Mouse (Mus musculus) hindlimb bud, embryonic 11.5 days (tissue): ENCODE measurements around the gene Tubg2.

Source experiments
- DNase-seq: peaks from one replicate; pipeline ENCODE4 v3.0.0-alpha.2; 2012; ENCODE audit warnings: low read depth, low spot score; ENCODE audit errors: extremely low spot score

Gene Tubg2

GRCm38 (mm10) chr11:101176933-101177773, 21.4 kb downstream of the Tubg2 start:
- DNase-seq, result no peak

- DNase-seq, result no peak
These were observed 22.7 kb downstream of the Tubg2 start for GRCm38 (mm10) chr11:101178061-101179058.

- DNase-seq, result no peak
These were observed 23.6 kb downstream of the Tubg2 start for GRCm38 (mm10) chr11:101179306-101179705.

GRCm38 (mm10) chr11:101180261-101180660, 24.6 kb downstream of the Tubg2 start:
- DNase-seq, result no peak

GRCm38 (mm10) chr11:101180846-101181740, 25.4 kb downstream of the Tubg2 start:
- DNase-seq, result no peak

DNA sequence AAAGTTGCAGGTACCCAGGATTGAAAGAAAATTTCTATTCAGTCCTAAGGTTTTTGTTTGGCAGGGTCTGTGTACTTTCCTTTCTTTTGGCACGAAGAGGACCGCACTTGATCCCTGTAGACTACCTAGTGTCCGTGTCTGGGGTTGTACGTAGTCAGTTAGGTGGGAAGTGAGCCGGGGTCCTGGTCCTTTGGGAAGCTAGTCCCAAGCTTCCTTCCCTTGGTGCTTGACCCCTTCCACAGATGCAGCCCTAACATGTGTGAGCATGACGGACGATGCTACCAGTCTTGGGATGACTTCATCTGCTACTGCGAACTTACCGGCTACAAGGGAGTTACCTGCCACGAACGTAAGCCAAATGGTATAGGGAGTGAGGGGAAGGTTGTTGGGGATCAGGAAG, 26.3 kb downstream of the Tubg2 start:
- no peak for DNase-seq

DNA sequence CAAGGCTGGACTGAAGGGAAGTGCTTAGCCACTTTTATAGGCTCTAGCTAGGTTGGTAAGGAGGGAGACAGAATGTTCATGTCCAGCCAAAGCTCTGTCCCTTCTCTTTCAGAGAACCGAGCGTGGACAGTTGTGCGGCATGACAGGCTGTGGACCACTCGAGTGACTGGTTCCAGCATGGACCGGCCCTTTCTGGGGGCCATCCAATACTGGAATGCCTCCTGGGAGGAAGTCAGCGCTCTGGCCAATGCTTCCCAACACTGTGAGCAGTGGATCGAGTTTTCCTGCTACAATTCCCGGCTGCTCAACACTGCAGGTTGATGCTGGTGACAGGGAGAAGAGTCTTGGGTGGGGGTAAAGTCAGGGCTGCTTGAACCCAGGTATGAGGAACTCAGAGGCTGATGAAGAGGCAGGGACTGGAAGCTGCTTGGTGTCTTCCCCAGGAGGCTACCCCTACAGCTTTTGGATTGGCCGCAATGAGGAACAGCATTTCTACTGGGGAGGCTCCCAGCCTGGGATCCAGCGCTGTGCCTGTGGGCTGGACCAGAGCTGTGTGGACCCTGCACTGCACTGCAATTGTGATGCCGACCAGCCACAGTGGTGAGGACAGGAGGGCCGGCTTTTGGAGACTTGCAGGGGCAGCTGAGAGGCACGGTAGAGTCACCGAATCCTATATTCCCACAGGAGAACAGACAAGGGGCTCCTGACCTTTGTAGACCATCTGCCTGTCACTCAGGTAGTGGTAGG, 27.2 kb downstream of the Tubg2 start:
- no peak for DNase-seq

DNA sequence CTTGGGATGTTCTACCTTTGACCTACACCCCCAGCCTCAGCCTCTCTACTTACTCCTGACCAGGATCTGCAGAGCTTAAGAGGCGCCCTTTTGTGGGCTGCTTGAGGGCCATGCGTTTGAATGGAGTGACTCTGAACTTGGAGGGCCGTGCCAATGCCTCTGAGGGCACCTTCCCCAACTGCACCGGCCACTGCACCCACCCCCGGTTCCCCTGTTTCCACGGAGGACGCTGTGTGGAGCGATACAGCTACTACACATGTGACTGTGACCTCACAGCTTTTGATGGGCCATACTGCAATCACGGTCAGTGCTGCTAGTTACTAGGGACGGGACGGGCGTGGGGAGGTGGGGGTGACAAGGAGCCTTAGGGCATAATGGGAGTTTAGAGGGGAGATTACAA, 29.3 kb downstream of the Tubg2 start:
- no peak for DNase-seq

GRCm38 (mm10) chr11:101185441-101185840, 29.7 kb downstream of the Tubg2 start:
- DNase-seq, result no peak

GRCm38 (mm10) chr11:101186526-101187247, 31.0 kb downstream of the Tubg2 start:
- DNase-seq, result no peak

DNA sequence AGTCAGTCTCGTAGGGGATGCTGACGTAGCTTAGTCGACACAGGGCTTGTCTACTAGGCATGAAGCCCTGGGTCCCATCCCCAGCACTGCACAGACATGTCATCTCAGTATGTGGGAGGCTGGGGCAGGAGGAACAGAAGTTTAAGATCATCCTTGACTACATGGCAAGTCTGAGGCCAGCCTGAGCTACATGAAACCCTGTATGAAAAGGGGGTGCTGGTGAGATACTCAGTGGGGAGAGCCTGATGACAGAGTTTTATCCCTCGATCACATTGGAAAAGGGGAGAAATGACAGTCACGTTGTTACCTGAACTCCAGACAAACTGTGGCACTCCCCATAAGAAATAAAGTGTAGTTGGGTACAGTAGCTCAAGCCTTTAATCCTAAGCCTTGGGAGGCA, 31.8 kb downstream of the Tubg2 start:
- no peak for DNase-seq

- DNase-seq, result no peak
These were observed 32.6 kb downstream of the Tubg2 start for GRCm38 (mm10) chr11:101188166-101188805.

DNA sequence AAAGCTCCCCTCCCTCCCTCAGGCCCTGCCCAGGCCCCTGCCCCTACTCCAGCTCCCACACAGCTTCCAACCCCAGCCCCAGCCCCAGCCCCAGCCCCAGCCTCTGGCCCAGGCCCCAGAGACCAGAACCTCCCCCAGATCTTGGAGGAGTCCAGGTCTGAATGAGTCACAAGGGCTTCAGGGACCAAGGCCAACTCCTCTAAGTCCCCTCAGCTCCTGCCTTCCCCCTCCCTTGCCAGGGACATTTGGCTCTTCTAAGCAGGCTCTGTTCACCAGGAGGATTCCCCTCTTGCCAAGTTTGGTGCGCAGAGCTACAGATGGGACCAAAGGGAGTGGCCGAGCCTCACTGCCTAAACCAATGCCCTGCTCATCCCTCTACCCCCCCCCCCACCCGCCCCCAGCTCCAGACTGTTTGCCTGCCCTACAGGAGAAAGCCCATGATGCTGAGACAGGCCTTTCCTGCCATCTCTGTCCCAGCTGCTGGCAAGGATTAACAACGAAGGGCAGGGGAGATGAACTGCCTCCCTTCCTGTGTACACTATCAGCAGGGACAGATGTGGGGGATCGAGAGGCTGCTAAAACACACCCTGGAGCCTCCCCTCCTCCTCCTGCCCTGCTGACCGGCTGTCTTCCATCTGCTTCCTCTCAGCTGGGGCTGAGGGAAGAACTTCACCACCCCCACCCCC, 33.9 kb downstream of the Tubg2 start:
- DNase-seq, result no peak

DNA sequence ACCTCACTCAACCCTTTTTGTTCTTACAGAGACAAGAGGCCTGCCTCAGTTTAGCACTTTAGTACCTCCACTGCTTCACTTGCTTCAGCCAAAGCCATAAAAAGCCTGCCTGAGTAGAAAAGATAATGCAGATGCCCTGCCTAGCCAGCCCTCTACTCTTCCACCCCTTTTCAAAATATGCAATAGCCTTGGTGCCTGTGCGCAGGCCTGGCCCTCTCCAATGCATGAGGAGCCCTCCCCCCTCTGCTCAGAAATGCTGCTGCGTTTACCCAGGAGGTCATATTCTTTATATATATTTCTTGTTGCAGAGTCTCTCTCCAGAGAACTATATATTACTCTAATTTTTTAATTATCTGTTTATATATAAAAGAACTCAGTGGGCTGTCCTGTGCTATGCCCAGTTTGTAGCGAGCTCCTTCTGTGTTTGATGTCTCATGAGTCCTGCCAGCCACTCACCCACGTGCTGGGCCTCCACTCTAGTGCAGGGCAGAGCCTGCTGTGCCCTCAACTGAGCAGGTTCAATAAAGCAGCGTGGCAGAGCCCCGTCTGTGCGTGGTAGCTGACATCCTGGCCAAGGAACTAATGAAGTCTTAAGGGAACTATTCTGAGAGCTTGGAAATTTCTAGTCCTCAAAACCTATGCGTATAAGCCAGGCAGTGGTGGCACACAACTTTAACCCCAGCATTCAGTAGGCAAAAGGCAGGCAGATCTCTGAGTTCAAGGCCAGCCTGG, 34.6 kb downstream of the Tubg2 start:
- DNase-seq, result no peak

DNA sequence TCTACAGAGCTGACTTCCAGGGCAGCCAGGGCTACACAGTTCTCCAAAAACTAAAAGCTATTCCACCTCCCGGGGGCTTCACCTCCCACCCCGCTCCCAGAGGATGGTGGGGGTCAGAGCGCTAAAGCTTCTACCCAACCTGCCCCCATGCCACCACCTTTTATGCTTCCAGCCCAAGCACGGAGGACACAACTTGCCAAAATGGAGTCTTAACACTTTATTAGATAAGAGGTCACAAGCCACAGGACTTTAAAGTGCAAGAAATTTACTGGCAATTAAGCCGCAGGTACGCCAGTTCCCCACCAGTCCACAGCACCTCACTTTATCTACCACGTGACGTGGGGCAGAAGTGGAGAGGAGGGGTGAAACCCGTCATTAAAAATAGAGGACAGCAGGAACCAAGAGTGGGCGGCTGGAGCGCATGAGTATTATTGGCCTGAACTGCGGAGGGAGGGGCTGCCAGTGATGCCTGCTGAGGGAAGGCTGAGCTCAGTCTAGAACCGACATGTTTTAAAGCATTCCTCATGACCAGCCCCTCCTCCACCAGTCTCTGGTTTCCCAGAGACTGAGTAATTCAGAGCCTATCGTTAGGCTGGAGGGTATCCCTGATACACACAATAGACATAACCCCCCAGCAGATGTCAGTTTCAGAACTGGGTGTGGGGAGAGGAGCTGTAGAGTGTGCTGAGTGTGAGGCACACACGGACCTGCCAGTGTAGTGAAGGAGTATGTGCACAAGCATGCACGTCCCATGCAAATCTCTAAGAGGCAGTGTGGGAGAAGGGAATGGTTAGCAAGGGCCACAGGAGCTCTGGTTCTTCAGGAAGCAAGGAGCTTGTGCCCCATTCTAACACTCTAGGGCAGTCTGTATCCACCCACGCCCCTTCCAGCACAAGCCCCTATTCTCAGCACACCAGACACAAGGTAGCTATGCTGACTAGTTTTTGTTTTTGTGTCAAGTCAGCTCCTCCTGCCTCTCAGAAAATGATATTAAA, 35.5 kb downstream of the Tubg2 start:
- no peak for DNase-seq

DNA sequence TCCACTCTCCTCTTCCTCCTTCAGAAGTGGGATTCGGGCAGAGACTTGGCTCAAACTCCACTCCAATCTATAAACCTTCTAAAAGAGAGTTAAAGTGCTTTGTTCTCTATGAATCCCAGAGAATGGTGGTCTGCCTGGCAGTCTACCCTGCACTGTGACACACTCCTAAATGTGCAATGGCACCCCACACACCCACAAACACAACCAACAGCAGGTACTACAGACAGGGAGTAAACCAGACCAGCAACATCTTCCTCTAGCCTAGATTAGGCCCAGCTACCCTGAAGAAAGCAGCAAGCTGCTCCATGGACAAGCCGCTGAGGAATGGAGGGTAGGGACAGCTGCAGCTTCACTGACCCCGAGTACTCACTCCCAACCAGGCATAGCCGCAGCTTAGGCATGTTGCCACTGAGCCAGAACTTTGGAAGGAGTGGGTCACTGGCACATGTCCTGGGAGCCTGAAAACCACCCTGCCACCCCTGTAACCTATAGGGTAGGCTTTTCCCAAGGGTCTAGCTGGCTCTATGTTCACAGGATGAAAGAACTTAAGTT, 36.3 kb downstream of the Tubg2 start:
- no peak for DNase-seq
